8 mouse cellular contexts compared by ENCODE assay signal in the genomic region with DNA sequence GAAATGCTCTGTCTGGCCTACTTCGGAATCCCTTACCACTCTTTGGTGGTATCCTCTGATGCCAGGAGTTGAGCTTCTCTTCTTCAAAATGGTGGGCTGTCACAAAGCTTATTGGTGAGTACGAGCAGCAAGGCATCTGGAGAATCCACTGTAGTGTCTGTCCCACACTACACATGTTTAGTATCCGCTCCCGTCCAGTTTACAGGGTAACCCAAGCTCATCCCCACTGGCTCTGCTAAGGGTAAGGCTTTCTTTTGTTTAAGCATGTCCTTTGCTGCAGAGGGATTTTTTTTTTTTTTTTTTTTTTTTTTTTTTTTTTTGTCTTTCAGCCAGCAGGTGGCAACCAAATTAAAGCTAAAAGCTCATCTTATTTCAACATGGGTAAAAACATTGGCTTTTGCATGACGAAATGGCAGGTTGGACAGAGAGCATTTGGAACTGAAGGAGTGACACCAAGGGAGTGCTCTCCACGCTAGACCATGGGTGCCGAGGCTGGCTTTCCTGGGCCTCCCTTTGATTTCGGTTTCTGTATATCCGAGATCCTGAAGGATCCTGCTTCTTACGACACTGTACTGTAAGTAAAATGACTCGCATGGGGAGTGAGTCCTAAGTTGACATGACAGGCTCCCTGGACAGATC. TPM values are rescaled to one million over a fixed set of nuclear protein-coding genes. Genes with fewer than 3 reads are reported as not detected.
DNase-seq lines count a peak whose midpoint lies in the region; ATAC-seq and TF ChIP-seq lines count a peak whose summit lies in the region.

Gene Arhgap18, plus strand, starts transcription at position 493 of the 639 bp plus-strand sequence.

- DNase-seq in layer of hippocampus, adult 2 months (ENCODE audit: low spot score in 2 of 2), result no peak
- no peak for DNase-seq in layer of hippocampus, adult 9-10 months (ENCODE audit: low spot score)
- DNase-seq in adrenal gland, postnatal 4 days (ENCODE audit: low spot score in 2 of 2), result no peak
- no peak for DNase-seq in spleen, postnatal 36 days (ENCODE audit: low spot score in 2 of 2)
- no peak for DNase-seq in urinary bladder, postnatal 10 days (ENCODE audit: low spot score)

- no peak within 1 kb of the TSS for H3K27ac ChIP-seq in layer of hippocampus, adult 2 months
- H3K27ac ChIP-seq in heart, embryonic 14.5 days (replicated peaks in 1 of 2; ENCODE audit: control insufficient read depth in 1 of 2, insufficient read depth in 1 of 2, low read depth in 2 of 2, low read length in 2 of 2), result no peak within 1 kb of the TSS
- no peak within 1 kb of the TSS for H3K27ac ChIP-seq in limb, embryonic 13.5 days
- H3K27ac ChIP-seq in stomach, embryonic 15.5 days, result no peak within 1 kb of the TSS

- H3K4me1 ChIP-seq in heart, embryonic 14.5 days (ENCODE audit: control insufficient read depth in 2 of 2, insufficient read depth in 2 of 2, low read length in 2 of 2), result no peaks in the 10 kb centered on the region
- no peaks in the 10 kb centered on the region for H3K4me1 ChIP-seq in limb, embryonic 13.5 days
- H3K4me1 ChIP-seq in stomach, embryonic 15.5 days, result no peaks in the 10 kb centered on the region

- peak within 1 kb of the TSS; percentile 26; the same call in 1 of the 2 replicates for H3K4me3 ChIP-seq in layer of hippocampus, adult 2 months
- no peak within 1 kb of the TSS for H3K4me3 ChIP-seq in heart, embryonic 14.5 days (ENCODE audit: control insufficient read depth in 1 of 2, insufficient read depth in 1 of 2, low read depth in 1 of 2, low read length in 2 of 2)
- H3K4me3 ChIP-seq in limb, embryonic 13.5 days, result no peak within 1 kb of the TSS
- H3K4me3 ChIP-seq in stomach, embryonic 15.5 days (replicated peaks), result no peak within 1 kb of the TSS

- H3K27me3 ChIP-seq in heart, embryonic 14.5 days (ENCODE audit: control insufficient read depth, insufficient read depth, low read length), result no peaks in the 10 kb centered on the region
- H3K27me3 ChIP-seq in limb, embryonic 13.5 days, result no peaks in the 10 kb centered on the region
- H3K27me3 ChIP-seq in stomach, embryonic 15.5 days (replicated peaks), result no peaks in the 10 kb centered on the region

- H3K9ac ChIP-seq in heart, embryonic 14.5 days (ENCODE audit: low read length), result no peak within 1 kb of the TSS
- no peak within 1 kb of the TSS for H3K9ac ChIP-seq in limb, embryonic 13.5 days
- H3K9ac ChIP-seq in stomach, embryonic 15.5 days, result no peak within 1 kb of the TSS

- no peak for ATAC-seq in heart, embryonic 14.5 days (ENCODE audit: insufficient number of reproducible peaks, insufficient read depth, low FRiP score, low read depth)
- no peak for ATAC-seq in limb, embryonic 13.5 days (ENCODE audit: low FRiP score, low read depth)
- no peak for ATAC-seq in stomach, embryonic 15.5 days (ENCODE audit: insufficient read depth, low FRiP score, low read depth)

- no peaks in the 10 kb centered on the region for H3K36me3 ChIP-seq in heart, embryonic 14.5 days (ENCODE audit: control insufficient read depth, insufficient read depth, low read length)
- no peaks in the 10 kb centered on the region for H3K36me3 ChIP-seq in limb, embryonic 13.5 days
- no peaks in the 10 kb centered on the region for H3K36me3 ChIP-seq in stomach, embryonic 15.5 days

- 76% methylated on average over 11 of the region's 11 CpGs for WGBS in heart, embryonic 14.5 days
- WGBS in limb, embryonic 13.5 days, result 78% methylated on average over 11 of the region's 11 CpGs
- WGBS in stomach, embryonic 15.5 days, result 72% methylated on average over 11 of the region's 11 CpGs

- TF ChIP-seq CTCF in layer of hippocampus, adult 2 months (conservative IDR thresholded peaks at IDR 0.05), result no peak; the same call in 1 of the 2 replicates

- no peaks in the 10 kb centered on the region for H3K9me3 ChIP-seq in heart, embryonic 14.5 days (ENCODE audit: control insufficient read depth, low read length)
- no peaks in the 10 kb centered on the region for H3K9me3 ChIP-seq in limb, embryonic 13.5 days
- H3K9me3 ChIP-seq in stomach, embryonic 15.5 days, result no peaks in the 10 kb centered on the region

- H3K4me2 ChIP-seq in heart, embryonic 14.5 days (ENCODE audit: low read length), result no peak within 1 kb of the TSS
- peak within 1 kb of the TSS; percentile 23; the same call in 1 of the 2 replicates for H3K4me2 ChIP-seq in limb, embryonic 13.5 days (replicated peaks)
- H3K4me2 ChIP-seq in stomach, embryonic 15.5 days, result no peak within 1 kb of the TSS

RNA-seq across cellular contexts. Expression of gene Arhgap18, which starts in this region (rescaled TPM):
- 1 to 10 TPM; 4.7 to 4.8 TPM for total RNA-seq in layer of hippocampus, adult 2 months (2021)
- total RNA-seq in adrenal gland, postnatal 4 days (2021), result 10 to 100 TPM; 51.4 to 64.6 TPM
- polyA plus RNA-seq in heart, embryonic 14.5 days (2014; fragmentation: Nextera tagmentation; extraction: Ambion mirVana), result 44.3 and 44.9 TPM in 2 replicates
- polyA plus RNA-seq in limb, embryonic 13.5 days (2015; fragmentation: Nextera tagmentation; extraction: Ambion mirVana), result 21.7 and 23.7 TPM in 2 replicates
- polyA plus RNA-seq in stomach, embryonic 15.5 days (2015; fragmentation: Nextera tagmentation; extraction: Ambion mirVana), result 35.6 and 42.8 TPM in 2 replicates

Comparison
In these comparisons a context has a peak if more than half of its experiments do, and no peak if none do; other contexts are left out.
1. RNA of gene Arhgap18 (total RNA-seq): 51.4 to 64.6 TPM in adrenal gland, postnatal 4 days; 4.7 to 4.8 TPM in layer of hippocampus, adult 2 months; every median in the first group is over 4 times any median in the second.